Mouse (Mus musculus) CH12.LX (cell line): Measurements from ENCODE around the gene Zfp280d. TPM values are rescaled to one million over a fixed set of nuclear protein-coding genes. Genes with fewer than 3 reads are reported as not detected.

Source experiments
- DNase-seq: peaks from one replicate; pipeline ENCODE4 v3.0.0-alpha.2; 2013; ENCODE audit errors: extremely low read depth
- H3K27ac ChIP-seq: 2 replicates; pipeline ENCODE4 v1.5.1; 2012; ENCODE audit warnings: low read depth, mild to moderate bottlenecking, control low read depth, moderate library complexity; ENCODE audit not compliant: insufficient read depth
- H3K27me3 ChIP-seq: replicated peaks from 2 replicates; pipeline ENCODE3; 2012; ENCODE audit warnings: inconsistent platforms
- H3K36me3 ChIP-seq, 2 experiments: replicated peaks in 1 of 2; 2 replicates each; pipeline versions ENCODE3 to v1.6.1; 2012; ENCODE audit warnings: inconsistent platforms in 1 of 2, low read length in 1 of 2, mild to moderate bottlenecking in 1 of 2, mixed read lengths in 1 of 2, moderate library complexity in 1 of 2; ENCODE audit not compliant: control insufficient read depth in 1 of 2, insufficient read depth in 1 of 2
- H3K4me1 ChIP-seq, 2 experiments: 2 replicates each; pipeline ENCODE4 v1.6.1; 2012; ENCODE audit warnings: inconsistent platforms in 1 of 2, moderate library complexity in 1 of 2; ENCODE audit not compliant: insufficient read depth in 2 of 2, control insufficient read depth in 1 of 2
- H3K4me2 ChIP-seq: 2 replicates; pipeline ENCODE4 v1.6.1; 2012; ENCODE audit warnings: low read depth, mild to moderate bottlenecking, control low read depth; ENCODE audit not compliant: poor library complexity, insufficient read depth, severe bottlenecking
- H3K4me3 ChIP-seq, 3 experiments: fragments of 150-350 bp in 1 of 3; sonication (generic) in 1 of 3; replicated peaks in 1 of 3; 2 replicates each; pipeline versions ENCODE3 to v1.5.1; 2011 to 2012; ENCODE audit warnings: low read depth in 2 of 3, low read length in 2 of 3, mild to moderate bottlenecking in 2 of 3, moderate library complexity in 2 of 3, control low read depth in 1 of 3, improper control_type of control experiment in 1 of 3, inconsistent platforms in 1 of 3, mixed read lengths in 1 of 3; ENCODE audit not compliant: poor library complexity in 1 of 3
- H3K79me2 ChIP-seq: replicated peaks from 2 replicates; pipeline ENCODE4 v1.6.1; 2012; ENCODE audit warnings: mild to moderate bottlenecking, moderate library complexity; ENCODE audit not compliant: control insufficient read depth, poor library complexity, insufficient read depth, severe bottlenecking; ENCODE audit errors: extremely low read depth
- H3K9ac ChIP-seq: 2 replicates; pipeline ENCODE4 v1.6.1; 2012; ENCODE audit warnings: low read depth, mild to moderate bottlenecking, control low read depth, moderate library complexity; ENCODE audit not compliant: insufficient read depth
- H3K9me3 ChIP-seq: replicated peaks from 2 replicates; pipeline ENCODE3; 2012; ENCODE audit warnings: low read length, inconsistent platforms, mixed read lengths
- BHLHE40 ChIP-seq: IDR thresholded peaks from 2 replicates; pipeline ENCODE4 v1.6.1; 2011; ENCODE audit warnings: mild to moderate bottlenecking, low read depth, low read length, improper control_type of control experiment
- CHD1 ChIP-seq: IDR thresholded peaks from 2 replicates; pipeline ENCODE4 v1.6.1; 2012; ENCODE audit warnings: low read depth, low read length, improper control_type of control experiment, inconsistent platforms
- CHD2 ChIP-seq: IDR thresholded peaks from 2 replicates; pipeline ENCODE4 v1.6.1; 2011; ENCODE audit warnings: low read length, improper control_type of control experiment
- CTCF ChIP-seq, 2 experiments: IDR thresholded peaks in 1 of 2; conservative IDR thresholded peaks in 1 of 2; 2 replicates each; pipeline ENCODE4 v1.5.1; 2011 to 2012; ENCODE audit warnings: low read depth in 2 of 2, low read length in 2 of 2, improper control_type of control experiment in 1 of 2, inconsistent platforms in 1 of 2, mild to moderate bottlenecking in 1 of 2, moderate library complexity in 1 of 2
- E2F4 ChIP-seq: IDR thresholded peaks from 2 replicates; pipeline ENCODE4 v1.6.1; 2011; ENCODE audit warnings: low read depth, low read length, improper control_type of control experiment; ENCODE audit not compliant: insufficient replicate concordance
- EP300 ChIP-seq: IDR thresholded peaks from 2 replicates; pipeline ENCODE4 v1.6.1; 2011; ENCODE audit warnings: low read length, improper control_type of control experiment
- ETS1 ChIP-seq: conservative IDR thresholded peaks from 2 replicates; pipeline ENCODE4 v1.6.1; 2012; ENCODE audit warnings: low read depth, mild to moderate bottlenecking, inconsistent platforms, low read length, improper control_type of control experiment, moderate library complexity
- GABPA ChIP-seq: IDR thresholded peaks from 2 replicates; pipeline ENCODE4 v1.6.1; 2012; ENCODE audit warnings: low read depth, low read length, improper control_type of control experiment, inconsistent platforms; ENCODE audit not compliant: insufficient replicate concordance
- HCFC1 ChIP-seq: IDR thresholded peaks from 2 replicates; pipeline ENCODE4 v1.6.1; 2012; ENCODE audit warnings: low read depth, mild to moderate bottlenecking, inconsistent platforms, low read length, improper control_type of control experiment
- IRF4 ChIP-seq: IDR thresholded peaks from 2 replicates; pipeline ENCODE4 v1.6.1; 2014; ENCODE audit warnings: low read depth, mild to moderate bottlenecking, inconsistent platforms, low read length, improper control_type of control experiment
- JUN ChIP-seq: IDR thresholded peaks from 2 replicates; pipeline ENCODE4 v1.6.1; 2011; ENCODE audit warnings: low read depth, mild to moderate bottlenecking, low read length, improper control_type of control experiment, moderate library complexity; ENCODE audit not compliant: insufficient read depth
- JUND ChIP-seq: conservative IDR thresholded peaks from 2 replicates; pipeline ENCODE4 v1.6.1; 2011; ENCODE audit warnings: low read depth, low read length, improper control_type of control experiment
- KAT2A ChIP-seq: IDR thresholded peaks from 2 replicates; pipeline ENCODE4 v1.6.1; 2012; ENCODE audit warnings: low read length, improper control_type of control experiment, inconsistent platforms; ENCODE audit not compliant: insufficient replicate concordance
- MAX ChIP-seq: IDR thresholded peaks from 2 replicates; pipeline ENCODE4 v1.6.1; 2011; ENCODE audit warnings: low read length, improper control_type of control experiment
- MAZ ChIP-seq: IDR thresholded peaks from 2 replicates; pipeline ENCODE4 v1.6.1; 2012; ENCODE audit warnings: low read depth, mild to moderate bottlenecking, inconsistent platforms, low read length, improper control_type of control experiment, moderate library complexity
- MXI1 ChIP-seq: IDR thresholded peaks from 2 replicates; pipeline ENCODE4 v1.6.1; 2011; ENCODE audit warnings: mild to moderate bottlenecking, low read depth, low read length, improper control_type of control experiment
- PAX5 ChIP-seq: IDR thresholded peaks from 2 replicates; pipeline ENCODE4 v1.6.1; 2012; ENCODE audit warnings: low read length, inconsistent platforms, mixed read lengths
- POLR2AphosphoS2 ChIP-seq: IDR thresholded peaks from 2 replicates; pipeline ENCODE4 v1.6.1; 2011; ENCODE audit warnings: low read depth, low read length, improper control_type of control experiment
- RCOR1 ChIP-seq: conservative IDR thresholded peaks from 2 replicates; pipeline ENCODE4 v1.6.1; 2012; ENCODE audit warnings: low read depth, mild to moderate bottlenecking, inconsistent platforms, low read length, improper control_type of control experiment
- SIN3A ChIP-seq: IDR thresholded peaks from 2 replicates; pipeline ENCODE4 v1.6.1; 2012; ENCODE audit warnings: low read length, improper control_type of control experiment, inconsistent platforms
- TBP ChIP-seq: conservative IDR thresholded peaks from 2 replicates; pipeline ENCODE4 v1.6.1; 2011; ENCODE audit warnings: low read depth, low read length, improper control_type of control experiment
- UBTF ChIP-seq: IDR thresholded peaks from 2 replicates; pipeline ENCODE4 v1.6.1; 2012; ENCODE audit warnings: low read depth, mild to moderate bottlenecking, inconsistent platforms, low read length, improper control_type of control experiment, moderate library complexity
- USF1 ChIP-seq: IDR thresholded peaks from 2 replicates; pipeline ENCODE4 v1.6.1; 2014; ENCODE audit warnings: low read depth, mild to moderate bottlenecking, inconsistent platforms, low read length, improper control_type of control experiment
- USF2 ChIP-seq: conservative IDR thresholded peaks from 2 replicates; pipeline ENCODE4 v1.6.1; 2011; ENCODE audit warnings: low read depth, low read length, improper control_type of control experiment
- ZC3H11A ChIP-seq: IDR thresholded peaks from 2 replicates; pipeline ENCODE4 v1.6.1; 2012; ENCODE audit warnings: low read depth, mild to moderate bottlenecking, inconsistent platforms, low read length, improper control_type of control experiment
- ZMIZ1 ChIP-seq: IDR thresholded peaks from 2 replicates; pipeline ENCODE4 v1.6.1; 2012; ENCODE audit warnings: low read depth, mild to moderate bottlenecking, inconsistent platforms, low read length, improper control_type of control experiment
- ZNF384 ChIP-seq: IDR thresholded peaks from 2 replicates; pipeline ENCODE4 v1.6.1; 2012; ENCODE audit warnings: low read depth, low read length, improper control_type of control experiment, inconsistent platforms
- dilution Hi-C: fragments of 300-500 bp; cut with MboI; formaldehyde crosslinking; loops from 2 replicates; pipeline ENCODE4 v1.14.3; 2020; ENCODE audit warnings: low sequenced_read_pairs; ENCODE audit not compliant: extremely low pct_unique_long_range_greater_than_20kb, extremely low pct_ligation_motif_present
- in situ Hi-C: fragments of 300-500 bp; cut with MboI; formaldehyde crosslinking; loops from 3 replicates; pipeline ENCODE4 v1.14.3; 2019; ENCODE audit warnings: low sequenced_read_pairs, low pct_ligation_motif_present, low pct_unique_long_range_greater_than_20kb, mixed read lengths
- polyA plus RNA-seq: library from polyadenylated mRNA; unstranded; fragments of >175 nt; gene quantifications from 2 replicates; pipeline ENCODE4 v1.2.1, GENCODE M21; 2012; ENCODE audit warnings: low read depth; ENCODE audit not compliant: insufficient read length
- total RNA-seq, 2 experiments: library from RNA; depleted of rRNA; stranded (reverse); fragments of 300-350 nt in 1 of 2; fragments of >200 nt in 1 of 2; gene quantifications; 2 replicates each; pipeline ENCODE4 v1.2.3; 2012 to 2014

Gene Zfp280d
- total and polyA plus RNA-seq, 3 experiments = 22.3 to 35.8 (median 26.0) TPM

- no peak overlapping the region for H3K4me2 ChIP-seq
- no peaks in the 10 kb centered on the region for H3K4me1 ChIP-seq
- H3K4me3 ChIP-seq = no peak overlapping the region
- no peak overlapping the region for H3K9ac ChIP-seq
- DNase-seq = no peak
- in situ Hi-C loops (no loop called here), dilution Hi-C loops (no loop called here)
- no peak for TF ChIP-seq TBP
- no peak for TF ChIP-seq HCFC1
- no peak for TF ChIP-seq RCOR1
- TF ChIP-seq BHLHE40 = no peak
- TF ChIP-seq USF2 = no peak
- no peak for TF ChIP-seq MAX
- TF ChIP-seq CHD2 = no peak
- no peak for TF ChIP-seq EP300
- TF ChIP-seq USF1 = no peak
- TF ChIP-seq E2F4 = no peak
- no peak for TF ChIP-seq UBTF
- no peak for TF ChIP-seq JUND
- TF ChIP-seq GABPA = no peak
- no peak for TF ChIP-seq CTCF (conservative IDR thresholded peaks at IDR 0.05 in 1 of 2, IDR thresholded peaks at IDR 0.05 in 1 of 2; ENCODE audit: low read depth in 2 of 2, low read length in 2 of 2)
- TF ChIP-seq MAZ = no peak
- TF ChIP-seq ZMIZ1 = no peak
- H3K9me3 ChIP-seq = peaks cover 2% of the 10 kb centered on the region
- no peak overlapping the region for H3K27ac ChIP-seq
- H3K36me3 ChIP-seq = no peaks in the 10 kb centered on the region
- no peaks in the 10 kb centered on the region for H3K27me3 ChIP-seq
- H3K79me2 ChIP-seq = no peaks in the 10 kb centered on the region
Measured at GRCm38 (mm10) chr9:72255227-72255626, 19.4 kb upstream of the Zfp280d start.

GRCm38 (mm10) chr9:72256646-72257045, 18.0 kb upstream of the Zfp280d start:
- in situ Hi-C loops (no loop called here), dilution Hi-C loops (no loop called here)
- no peaks in the 10 kb centered on the region for H3K79me2 ChIP-seq
- H3K9ac ChIP-seq = no peak overlapping the region
- H3K36me3 ChIP-seq = no peaks in the 10 kb centered on the region
- TF ChIP-seq CHD2 = no peak
- TF ChIP-seq E2F4 = no peak
- no peak for TF ChIP-seq IRF4
- TF ChIP-seq ETS1 = no peak
- no peak for TF ChIP-seq SIN3A
- TF ChIP-seq ZNF384 = no peak
- TF ChIP-seq USF1 = no peak
- no peak for TF ChIP-seq MXI1
- no peak for TF ChIP-seq KAT2A
- TF ChIP-seq GABPA = no peak
- no peak for TF ChIP-seq BHLHE40
- TF ChIP-seq USF2 = no peak
- TF ChIP-seq ZC3H11A = no peak
- no peak for TF ChIP-seq CHD1
- TF ChIP-seq PAX5 = no peak
- TF ChIP-seq POLR2AphosphoS2 = no peak
- no peak for TF ChIP-seq JUN
- TF ChIP-seq MAZ = no peak
- TF ChIP-seq RCOR1 = no peak
- no peak overlapping the region for H3K4me2 ChIP-seq
- H3K27ac ChIP-seq = no peak overlapping the region
- peaks cover 2% of the 10 kb centered on the region for H3K9me3 ChIP-seq
- H3K27me3 ChIP-seq = no peaks in the 10 kb centered on the region
- no peak overlapping the region for H3K4me3 ChIP-seq
- no peaks in the 10 kb centered on the region for H3K4me1 ChIP-seq
- DNase-seq = no peak
